Comparison of ENCODE assay signal across 11 mouse cellular contexts in genomic region chr13:44697628-44698027, GRCm38 (mm10).
"Had no signal": no experiment of that assay in that cellular context is flagged by ENCODE, and none has a peak within 500 bp of the region (broad histone marks: within the 10 kb centered on the region; RNA-seq: fewer than 3 reads in every experiment).

No protein-coding gene starts in this region.

- H3K4me3 ChIP-seq: kidney, embryonic 15.5 days; left cerebral cortex, adult 2 months; limb, embryonic 15.5 days had no signal

- ATAC-seq: lung, postnatal 0 days had no signal

- H3K9ac ChIP-seq: kidney, embryonic 15.5 days; limb, embryonic 15.5 days had no signal

- H3K4me2 ChIP-seq: kidney, embryonic 15.5 days; limb, embryonic 15.5 days; midbrain, embryonic 11.5 days had no signal

- DNase-seq: kidney, adult 18-20 months; kidney, postnatal 14 days; lung, adult 2 months; lung, postnatal 36 days; right cerebral cortex, postnatal 25 days; thymus, postnatal 4 days had no signal

- H3K27me3 ChIP-seq: kidney, embryonic 15.5 days; limb, embryonic 15.5 days had no signal

- H3K27ac ChIP-seq: kidney, embryonic 15.5 days; left cerebral cortex, adult 2 months; limb, embryonic 15.5 days had no signal

- H3K36me3 ChIP-seq: kidney, embryonic 15.5 days; limb, embryonic 15.5 days had no signal

- H3K9me3 ChIP-seq: kidney, embryonic 15.5 days; limb, embryonic 15.5 days had no signal

- H3K4me1 ChIP-seq: kidney, embryonic 15.5 days; limb, embryonic 15.5 days had no signal
